Mouse (Mus musculus) small intestine, adult 2 months (tissue): ENCODE data around the gene Sidt1.

Experiments
- CTCF ChIP-seq: fragments of 200-500 bp; IDR thresholded peaks from 2 replicates; pipeline ENCODE4 v1.5.1; 2012; ENCODE audit warnings: low read depth, mild to moderate bottlenecking, control low read depth, inconsistent platforms, low read length, moderate library complexity, mixed read lengths; ENCODE audit not compliant: insufficient replicate concordance, insufficient read length; ENCODE audit errors: extremely low read depth
- POLR2A ChIP-seq: fragments of 200-500 bp; IDR thresholded peaks from 2 replicates; pipeline ENCODE4 v1.6.1; 2012; ENCODE audit warnings: low read depth, mild to moderate bottlenecking, control low read depth, inconsistent platforms, low read length, moderate library complexity

- TF ChIP-seq POLR2A (no peak; the same call in 1 of the 2 replicates), CTCF (peak; percentile 25; the same call in 1 of the 2 replicates)
These were observed at the start of gene Sidt1 for GRCm38 (mm10) chr16:44332861-44333284.
